Mouse (Mus musculus): ENCODE measurements around the gene Sgms2. TPM values are rescaled to one million over a fixed set of nuclear protein-coding genes. Genes with fewer than 3 reads are reported as not detected.

Sgms2 gene
- 53.1 TPM for polyA plus RNA-seq (2014; fragmentation: Illumina TruSeq; extraction: RNeasy Lipid Tissue Mini Kit (QIAGEN cat#74804); ENCODE audit: low replicate concordance)

DNA sequence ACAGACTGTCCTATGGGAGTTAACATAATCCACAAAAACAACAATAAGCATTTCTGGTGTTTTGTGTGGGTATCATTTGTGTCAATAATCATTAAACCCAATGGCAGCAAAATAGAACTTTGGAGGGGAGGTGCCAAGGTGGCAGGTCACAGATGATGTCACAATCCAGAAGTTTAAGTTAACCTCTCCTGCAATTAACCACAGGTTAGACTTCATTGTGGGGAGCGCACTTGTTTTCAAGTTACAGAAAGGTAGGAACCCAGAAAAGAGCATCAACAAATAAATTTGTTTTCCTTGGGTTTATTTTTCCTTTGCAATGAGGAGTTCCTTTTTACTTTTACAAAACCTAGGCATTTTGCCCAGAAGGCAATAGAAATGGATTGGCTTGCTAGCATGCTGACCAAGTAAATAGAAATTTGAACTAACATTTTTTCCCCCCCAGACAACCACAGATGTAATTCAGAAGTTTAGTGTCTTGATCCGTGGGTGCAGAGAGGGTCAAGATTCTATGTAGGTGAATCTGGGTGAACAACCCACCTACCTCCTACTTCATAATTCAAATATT is at the start of gene Sgms2:
TSS of gene Sgms2 (minus strand) at position 51 of the 565 bp plus-strand sequence.

DNA sequence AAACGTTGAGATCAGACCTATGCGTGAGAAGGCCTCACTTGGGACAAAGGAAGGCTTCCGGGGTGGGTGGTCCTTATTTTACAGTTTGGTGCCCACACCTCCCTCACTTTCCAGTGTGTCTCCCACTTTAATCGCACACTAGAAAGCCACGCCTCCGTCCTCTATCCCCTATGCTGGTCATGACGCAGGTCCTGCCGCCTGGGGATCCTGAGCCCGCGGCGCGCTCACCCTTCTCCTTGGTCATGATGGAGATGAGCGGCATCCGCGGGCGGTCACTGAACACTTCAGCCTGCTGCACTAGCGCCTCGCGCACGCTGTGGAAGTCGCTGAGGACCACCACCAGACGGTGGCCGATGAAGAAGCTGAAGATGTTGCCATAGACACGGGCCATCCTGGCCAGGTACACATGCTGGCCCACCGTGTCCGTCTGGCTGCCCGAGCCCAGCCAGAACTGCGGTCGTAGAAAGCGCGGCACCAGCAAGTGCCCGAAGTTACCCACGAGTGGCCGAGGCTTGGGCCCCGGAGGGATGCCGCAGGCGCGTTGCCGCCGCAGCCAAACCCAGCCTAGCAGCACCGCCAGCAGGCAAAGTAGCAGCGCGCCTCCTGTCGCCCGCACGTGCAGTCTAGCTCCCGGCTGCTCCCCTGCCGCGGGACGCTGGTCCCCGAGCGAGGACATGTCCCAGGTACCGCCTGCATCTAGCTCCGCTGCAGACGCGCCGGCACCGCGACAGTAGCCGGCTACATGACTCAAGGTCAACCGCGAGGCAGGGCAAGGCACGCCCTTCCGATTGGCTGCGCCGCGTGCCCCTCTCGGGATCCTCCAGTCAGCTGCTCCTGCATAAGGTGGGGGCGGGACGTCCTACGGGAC is 188.5 kb downstream of the Sgms2 start, which contains the start of gene Cyp2u1:
TSS of gene Cyp2u1 (minus strand) at position 776 of the 868 bp plus-strand sequence.

GRCm38 (mm10) chr3:131271559-131272373 is 219.4 kb downstream of the Sgms2 start, which contains the start of gene Hadh:
Hadh (minus strand) TSS chr3:131272101.

Other genes starting within 250 kb of the Sgms2 start
- 467 TPM for gene Hadh, start 219.3 kb downstream of the Sgms2 start, polyA plus RNA-seq (2014; fragmentation: Illumina TruSeq; extraction: RNeasy Lipid Tissue Mini Kit (QIAGEN cat#74804); ENCODE audit: low replicate concordance)
- gene Cyp2u1, start 188.2 kb downstream of the Sgms2 start, polyA plus RNA-seq (2014; fragmentation: Illumina TruSeq; extraction: RNeasy Lipid Tissue Mini Kit (QIAGEN cat#74804); ENCODE audit: low replicate concordance): 2.3 TPM
- gene Papss1, start 73.4 kb upstream of the Sgms2 start, polyA plus RNA-seq (2014; fragmentation: Illumina TruSeq; extraction: RNeasy Lipid Tissue Mini Kit (QIAGEN cat#74804); ENCODE audit: low replicate concordance): 28.2 TPM

Data from small intestine, adult 10 weeks (tissue).